Mouse (Mus musculus) C2C12 (cell line): ENCODE results near the gene Akna.

Source experiments
- CTCF ChIP-seq: IDR thresholded peaks from one replicate; pipeline ENCODE4 v1.5.1; 2011; ENCODE audit not compliant: control insufficient read depth, insufficient read depth, insufficient read length
- FOSL1 ChIP-seq: IDR thresholded peaks from one replicate; pipeline ENCODE4 v1.8.0; 2011; ENCODE audit warnings: mild to moderate bottlenecking, low read length; ENCODE audit not compliant: poor library complexity, insufficient read depth, severe bottlenecking
- MAX ChIP-seq: IDR thresholded peaks from one replicate; pipeline ENCODE4 v1.6.1; 2011; ENCODE audit warnings: mild to moderate bottlenecking, control low read depth
- MYOD1 ChIP-seq: IDR thresholded peaks from one replicate; pipeline ENCODE4 v1.6.1; 2011; ENCODE audit warnings: low read depth; ENCODE audit not compliant: control insufficient read depth, insufficient read length
- MYOG ChIP-seq: IDR thresholded peaks from one replicate; pipeline ENCODE4 v1.6.1; 2011; ENCODE audit not compliant: control insufficient read depth, insufficient read length; ENCODE audit errors: extremely low read depth
- USF1 ChIP-seq: IDR thresholded peaks from one replicate; pipeline ENCODE4 v1.6.1; 2011; ENCODE audit warnings: low read depth, mild to moderate bottlenecking, control low read depth, moderate library complexity

GRCm38 (mm10) chr4:63440262-63440661, 37.1 kb upstream of the Akna start:
- no peak for TF ChIP-seq CTCF
- TF ChIP-seq MYOD1 = no peak
- TF ChIP-seq FOSL1 = no peak
- TF ChIP-seq MAX = no peak
- no peak for TF ChIP-seq MYOG
- TF ChIP-seq USF1 = no peak
